Mouse (Mus musculus): ENCODE results near the gene Ralgps1. TPM values are rescaled to one million over a fixed set of nuclear protein-coding genes. Genes with fewer than 3 reads are reported as not detected.
A peak's percentile ranks its signal among the peaks of the same experiment; 100 is the strongest.
"Not testable (repeated sequence)": the region's sequence is repeated elsewhere in the genome, so short reads cannot be mapped to it uniquely, and the experiment has no call there.

The Ralgps1 gene
- polyA plus RNA-seq, 1 experiment from 2014 or later: 32.0 TPM

- peak within 1 kb of the TSS; percentile 97 for H3K4me2 ChIP-seq (ENCODE audit: low read length)
- peak within 1 kb of the TSS; percentile 82 for H3K4me3 ChIP-seq (ENCODE audit: low read length)
- H3K9ac ChIP-seq (ENCODE audit: low read depth, low read length): peak within 1 kb of the TSS; percentile 68
- 0 out of 2 replicates have a peak, but pooled peaks cover 4% of the 10 kb centered on the region for H3K36me3 ChIP-seq (ENCODE audit: control insufficient read depth, insufficient read depth, low read length)
- no peaks in the 10 kb centered on the region for H3K27me3 ChIP-seq (replicated peaks; ENCODE audit: control insufficient read depth, insufficient read depth, low read length)
- H3K9me3 ChIP-seq (ENCODE audit: control insufficient read depth, low read length): no peaks in the 10 kb centered on the region
- no peak; the same call in 1 of the 2 replicates for ATAC-seq
- WGBS: under 1% methylated on average over 22 of the region's 22 CpGs
- peak within 1 kb of the TSS; percentile 75 for H3K27ac ChIP-seq (ENCODE audit: low read depth, low read length)
- H3K4me1 ChIP-seq (ENCODE audit: control insufficient read depth, insufficient read depth, low read depth, low read length): peaks cover 17% of the 10 kb centered on the region
Observed at GRCm38 (mm10) chr2:33131500-33132092, 239.7 kb downstream of the Ralgps1 start, which contains the start of gene Garnl3. Gene Garnl3 (minus strand): TSS chr2:33131654.

- Histone ChIP-seq H3K27ac (ENCODE audit: low read depth, low read length) (peak overlapping the region; percentile 75), H3K9me3 (ENCODE audit: control insufficient read depth, low read length) (no peaks in the 10 kb centered on the region), H3K36me3 (ENCODE audit: control insufficient read depth, insufficient read depth, low read length) (no peaks in the 10 kb centered on the region), H3K9ac (ENCODE audit: low read depth, low read length) (peak overlapping the region; percentile 87), H3K4me3 (ENCODE audit: low read length) (peak overlapping the region; percentile 82), H3K4me1 (ENCODE audit: control insufficient read depth, insufficient read depth, low read depth, low read length) (peaks cover 17% of the 10 kb centered on the region), H3K27me3 (replicated peaks; ENCODE audit: control insufficient read depth, insufficient read depth, low read length) (no peaks in the 10 kb centered on the region), H3K4me2 (ENCODE audit: low read length) (peak overlapping the region; percentile 97)
- ATAC-seq: peak; percentile 94
- under 1% methylated on average over 34 of the region's 55 CpGs for WGBS
Observed at GRCm38 (mm10) chr2:33130526-33131483, 240.5 kb downstream of the Ralgps1 start.

DNA sequence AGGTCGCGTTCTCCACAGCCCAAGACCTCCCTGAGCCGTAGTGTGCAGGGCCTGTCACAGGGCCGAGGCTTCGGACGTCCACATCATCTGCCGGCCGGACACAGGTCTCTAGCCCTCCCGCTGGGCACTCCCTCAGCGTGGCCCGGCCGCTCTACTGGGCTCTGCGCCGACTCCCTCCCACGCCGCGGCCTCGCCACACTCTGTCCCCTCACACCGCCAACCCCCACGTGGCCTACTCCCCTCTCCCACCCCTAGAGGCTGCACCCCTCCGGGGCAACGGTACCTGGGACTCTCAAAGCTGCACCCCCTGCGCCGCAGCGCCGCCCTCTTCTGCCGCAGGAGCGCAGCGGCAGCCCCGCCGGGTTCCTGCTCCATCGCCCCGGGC, 241.2 kb downstream of the Ralgps1 start:
- no peak for ATAC-seq
- Histone ChIP-seq H3K27ac (ENCODE audit: low read depth, low read length) (peak overlapping the region; percentile 71), H3K4me1 (ENCODE audit: control insufficient read depth, insufficient read depth, low read depth, low read length) (peaks cover 17% of the 10 kb centered on the region), H3K9me3 (ENCODE audit: control insufficient read depth, low read length) (no peaks in the 10 kb centered on the region), H3K9ac (ENCODE audit: low read depth, low read length) (peak overlapping the region; percentile 87), H3K36me3 (ENCODE audit: control insufficient read depth, insufficient read depth, low read length) (no peaks in the 10 kb centered on the region), H3K27me3 (replicated peaks; ENCODE audit: control insufficient read depth, insufficient read depth, low read length) (no peaks in the 10 kb centered on the region), H3K4me3 (ENCODE audit: low read length) (peak overlapping the region; percentile 82), H3K4me2 (ENCODE audit: low read length) (peak overlapping the region; percentile 97)
- under 1% methylated on average over 33 of the region's 33 CpGs for WGBS

GRCm38 (mm10) chr2:33129696-33130095, 241.6 kb downstream of the Ralgps1 start:
- peak overlapping the region; percentile 87 for H3K9ac ChIP-seq (ENCODE audit: low read depth, low read length)
- 4% methylated on average over 10 of the region's 10 CpGs for WGBS
- H3K36me3 ChIP-seq (ENCODE audit: control insufficient read depth, insufficient read depth, low read length): no peaks in the 10 kb centered on the region
- H3K4me3 ChIP-seq (ENCODE audit: low read length): peak overlapping the region; percentile 82
- no peak for ATAC-seq
- H3K27me3 ChIP-seq (replicated peaks; ENCODE audit: control insufficient read depth, insufficient read depth, low read length): no peaks in the 10 kb centered on the region
- H3K27ac ChIP-seq (ENCODE audit: low read depth, low read length): peak overlapping the region; percentile 71
- H3K4me2 ChIP-seq (ENCODE audit: low read length): peak overlapping the region; percentile 97
- no peaks in the 10 kb centered on the region for H3K9me3 ChIP-seq (ENCODE audit: control insufficient read depth, low read length)
- H3K4me1 ChIP-seq (ENCODE audit: control insufficient read depth, insufficient read depth, low read depth, low read length): peaks cover 17% of the 10 kb centered on the region

DNA sequence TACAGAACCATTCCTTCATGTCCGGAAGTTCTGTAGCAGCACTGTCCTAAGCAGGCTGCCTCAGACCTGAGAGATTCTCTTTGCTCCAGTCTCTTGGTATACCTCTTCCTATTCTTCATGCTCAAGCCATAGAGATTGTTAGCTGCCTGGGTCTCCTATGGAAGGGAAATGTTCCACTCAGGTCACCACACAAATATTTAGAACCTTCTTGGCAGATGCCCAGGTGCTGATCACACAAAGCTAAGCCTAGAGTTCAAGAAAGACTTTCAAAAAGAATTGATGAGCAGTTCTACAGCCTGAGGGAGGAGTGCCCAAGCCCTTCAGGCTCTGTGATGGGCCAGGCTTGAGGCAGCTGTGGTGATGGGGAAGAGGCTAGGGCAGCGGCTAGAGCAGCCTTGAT, 242.3 kb downstream of the Ralgps1 start:
- 72% methylated on average over 2 of the region's 2 CpGs for WGBS
- H3K27ac ChIP-seq (ENCODE audit: low read depth, low read length): no peak overlapping the region
- no peaks in the 10 kb centered on the region for H3K9me3 ChIP-seq (ENCODE audit: control insufficient read depth, low read length)
- no peaks in the 10 kb centered on the region for H3K36me3 ChIP-seq (ENCODE audit: control insufficient read depth, insufficient read depth, low read length)
- peak overlapping the region; percentile 97 for H3K4me2 ChIP-seq (ENCODE audit: low read length)
- ATAC-seq: no peak
- peaks cover 17% of the 10 kb centered on the region for H3K4me1 ChIP-seq (ENCODE audit: control insufficient read depth, insufficient read depth, low read depth, low read length)
- H3K27me3 ChIP-seq (replicated peaks; ENCODE audit: control insufficient read depth, insufficient read depth, low read length): no peaks in the 10 kb centered on the region
- peak overlapping the region; percentile 82 for H3K4me3 ChIP-seq (ENCODE audit: low read length)
- peak overlapping the region; percentile 87 for H3K9ac ChIP-seq (ENCODE audit: low read depth, low read length)

GRCm38 (mm10) chr2:33127271-33127670, 244.0 kb downstream of the Ralgps1 start:
- ATAC-seq: no peak
- no peaks in the 10 kb centered on the region for H3K9me3 ChIP-seq (ENCODE audit: control insufficient read depth, low read length)
- H3K4me2 ChIP-seq (ENCODE audit: low read length): no peak overlapping the region
- H3K36me3 ChIP-seq (ENCODE audit: control insufficient read depth, insufficient read depth, low read length): no peaks in the 10 kb centered on the region
- H3K9ac ChIP-seq (ENCODE audit: low read depth, low read length): no peak overlapping the region
- H3K27ac ChIP-seq (ENCODE audit: low read depth, low read length): no peak overlapping the region
- WGBS: 77% methylated on average over 2 of the region's 2 CpGs
- H3K4me1 ChIP-seq (ENCODE audit: control insufficient read depth, insufficient read depth, low read depth, low read length): peaks cover 14% of the 10 kb centered on the region
- no peak overlapping the region for H3K4me3 ChIP-seq (ENCODE audit: low read length)
- no peaks in the 10 kb centered on the region for H3K27me3 ChIP-seq (replicated peaks; ENCODE audit: control insufficient read depth, insufficient read depth, low read length)

- ATAC-seq: no peak
- Histone ChIP-seq H3K9me3 (ENCODE audit: control insufficient read depth, low read length) (no peaks in the 10 kb centered on the region), H3K9ac (ENCODE audit: low read depth, low read length) (no peak overlapping the region), H3K27ac (ENCODE audit: low read depth, low read length) (no peak overlapping the region), H3K4me2 (ENCODE audit: low read length) (no peak overlapping the region), H3K4me3 (ENCODE audit: low read length) (no peak overlapping the region), H3K27me3 (replicated peaks; ENCODE audit: control insufficient read depth, insufficient read depth, low read length) (no peaks in the 10 kb centered on the region), H3K4me1 (ENCODE audit: control insufficient read depth, insufficient read depth, low read depth, low read length) (no peaks in the 10 kb centered on the region), H3K36me3 (ENCODE audit: control insufficient read depth, insufficient read depth, low read length) (no peaks in the 10 kb centered on the region)
- WGBS: 74% methylated on average over 6 of the region's 6 CpGs
Observed at GRCm38 (mm10) chr2:33122856-33123255, 248.4 kb downstream of the Ralgps1 start.

DNA sequence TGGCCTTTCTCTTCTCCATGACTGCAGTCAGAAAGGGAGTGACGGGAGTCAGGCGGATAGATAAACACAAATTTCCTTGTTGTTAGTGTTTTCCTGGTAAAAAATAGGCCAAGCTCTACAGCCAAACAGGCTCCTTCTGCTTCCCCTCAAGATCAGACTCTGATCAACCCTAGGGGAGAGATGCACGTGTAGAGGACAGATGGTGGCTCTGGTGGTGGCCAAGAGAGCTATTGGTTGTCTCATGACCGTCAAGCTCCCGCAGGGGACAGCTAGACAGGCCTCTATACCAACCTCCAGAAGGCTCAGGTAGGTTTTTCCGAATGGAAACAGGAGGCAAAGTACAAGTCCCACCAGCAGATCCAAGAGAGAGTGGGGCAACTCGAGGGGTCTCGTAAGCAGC, 270.8 kb downstream of the Ralgps1 start:
- H3K4me2 ChIP-seq (ENCODE audit: low read length): no peak overlapping the region
- no peaks in the 10 kb centered on the region for H3K36me3 ChIP-seq (ENCODE audit: control insufficient read depth, insufficient read depth, low read length)
- no peaks in the 10 kb centered on the region for H3K27me3 ChIP-seq (replicated peaks; ENCODE audit: control insufficient read depth, insufficient read depth, low read length)
- no peak overlapping the region for H3K27ac ChIP-seq (ENCODE audit: low read depth, low read length)
- H3K9me3 ChIP-seq (ENCODE audit: control insufficient read depth, low read length): no peaks in the 10 kb centered on the region
- no peak for ATAC-seq
- no peak overlapping the region for H3K4me3 ChIP-seq (ENCODE audit: low read length)
- WGBS: 83% methylated on average over 8 of the region's 8 CpGs
- no peak overlapping the region for H3K9ac ChIP-seq (ENCODE audit: low read depth, low read length)
- H3K4me1 ChIP-seq (ENCODE audit: control insufficient read depth, insufficient read depth, low read depth, low read length): no peaks in the 10 kb centered on the region

DNA sequence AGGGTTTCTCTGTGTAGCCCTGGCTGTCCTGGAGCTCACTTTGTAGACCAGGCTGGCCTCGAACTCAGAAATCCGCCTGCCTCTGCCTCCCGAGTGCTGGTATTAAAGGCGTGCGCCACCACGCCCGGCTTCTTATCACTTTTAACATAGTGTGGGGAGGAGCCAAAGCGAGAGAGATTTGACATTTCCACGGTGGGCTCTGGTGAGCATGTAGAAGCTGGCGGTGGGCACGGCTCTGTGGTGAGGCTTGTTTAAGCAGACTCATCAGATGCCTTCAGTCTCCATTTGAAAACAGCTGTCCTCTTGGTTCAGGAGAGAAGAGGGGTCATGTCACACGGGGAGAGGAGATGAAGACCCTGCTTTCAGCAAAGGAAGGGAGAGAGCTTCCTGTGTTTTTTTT, 274.0 kb downstream of the Ralgps1 start:
- not testable (repeated sequence) for H3K27ac ChIP-seq (ENCODE audit: low read depth, low read length); H3K36me3 ChIP-seq (ENCODE audit: control insufficient read depth, insufficient read depth, low read length); H3K9ac ChIP-seq (ENCODE audit: low read depth, low read length); ATAC-seq; H3K4me2 ChIP-seq (ENCODE audit: low read length); H3K27me3 ChIP-seq (replicated peaks; ENCODE audit: control insufficient read depth, insufficient read depth, low read length); H3K4me1 ChIP-seq (ENCODE audit: control insufficient read depth, insufficient read depth, low read depth, low read length); H3K4me3 ChIP-seq (ENCODE audit: low read length); H3K9me3 ChIP-seq (ENCODE audit: control insufficient read depth, low read length)
- 92% methylated on average over 12 of the region's 12 CpGs for WGBS
